Mouse (Mus musculus) T-helper 2 cell (primary cell): ENCODE measurements around the gene Slc25a30.

Experiments used
- in situ Hi-C: fragments of 300-600 bp; cut with MboI, MseI; formaldehyde crosslinking; loops from one replicate; pipeline ENCODE4 v1.15.1; 2025; ENCODE audit warnings: high pct_unique_total_duplicates

Slc25a30 gene

DNA sequence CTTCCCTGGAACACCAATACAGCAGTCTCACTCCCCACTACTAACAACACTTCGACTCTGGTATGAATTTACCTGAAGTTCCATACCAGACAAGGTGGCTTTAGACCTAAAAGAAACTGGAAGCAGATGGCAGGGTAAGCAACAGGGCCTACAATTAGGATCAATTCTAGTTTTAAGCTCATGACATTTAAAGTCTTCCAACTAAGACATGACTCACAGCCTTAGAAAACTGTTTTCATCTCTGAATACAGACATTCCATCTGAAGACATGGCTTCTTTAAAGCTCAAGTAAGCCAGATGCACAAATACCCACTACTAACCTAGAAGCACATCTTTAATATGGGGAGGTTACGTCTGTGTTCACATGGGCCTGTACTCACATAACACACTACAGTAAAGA lies 38.9 kb downstream of the Slc25a30 start:
- in situ Hi-C loops = no loop called here

DNA sequence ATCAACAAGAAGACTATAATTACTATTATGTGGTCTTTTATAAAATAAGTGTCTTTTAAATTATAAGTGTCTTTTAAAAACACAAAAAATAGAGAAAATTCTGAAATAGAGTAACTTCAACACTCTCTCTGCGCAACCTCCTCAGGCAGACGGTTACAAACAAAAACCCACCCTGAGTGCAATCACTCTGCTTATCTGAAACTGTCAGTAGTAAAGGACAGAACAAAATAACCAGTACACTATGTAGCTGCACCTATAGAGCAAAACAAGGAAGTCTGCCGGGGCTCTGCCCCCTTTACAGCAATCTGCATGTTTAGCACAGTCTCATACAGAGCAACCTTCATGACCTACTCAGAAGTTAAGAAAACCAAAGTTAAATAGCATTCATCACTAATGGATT lies 44.9 kb downstream of the Slc25a30 start:
- in situ Hi-C loops = no loop called here

DNA sequence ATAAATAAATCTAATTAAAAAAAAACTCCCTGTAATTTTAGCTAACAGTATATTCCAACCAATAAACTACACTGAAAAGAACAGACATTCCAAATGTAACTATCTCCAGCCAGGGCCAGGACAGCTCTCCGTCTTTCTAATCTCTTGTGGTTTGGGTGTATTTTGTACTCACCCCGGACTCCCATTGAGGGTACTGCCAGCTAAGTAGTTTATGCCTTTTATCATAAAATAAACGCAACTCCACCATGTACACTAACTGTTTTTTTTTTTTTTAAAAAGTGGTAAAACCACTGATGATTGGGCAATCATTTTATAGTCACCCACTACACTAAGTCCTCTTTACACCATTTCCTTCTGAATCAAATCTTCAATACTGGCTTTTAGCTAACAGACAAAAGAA lies 51.2 kb downstream of the Slc25a30 start:
- in situ Hi-C loops = loop anchor here (5.0 kb wide), 1 partner anchor 523 kb away; no protein-coding TSS in a partner anchor

DNA sequence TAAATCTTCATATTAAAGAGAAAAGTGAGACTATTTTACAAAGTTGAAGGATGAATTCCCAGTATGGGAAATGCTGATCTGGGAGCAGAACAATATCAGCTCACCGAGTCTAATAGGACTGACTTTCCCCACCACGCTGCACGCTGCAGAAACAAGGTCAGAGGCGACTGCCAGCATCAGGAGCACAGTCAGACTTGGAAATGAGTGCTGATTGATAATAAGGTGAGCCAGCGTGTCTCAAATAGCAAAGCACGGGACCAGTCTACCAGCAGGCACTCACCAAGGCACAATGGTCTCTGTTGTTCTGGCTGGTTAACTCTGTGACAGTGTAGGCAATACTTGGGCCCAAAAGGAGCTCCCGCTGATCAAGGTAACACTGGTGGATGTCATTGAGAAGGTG lies 54.2 kb downstream of the Slc25a30 start:
- in situ Hi-C loops = no loop called here

DNA sequence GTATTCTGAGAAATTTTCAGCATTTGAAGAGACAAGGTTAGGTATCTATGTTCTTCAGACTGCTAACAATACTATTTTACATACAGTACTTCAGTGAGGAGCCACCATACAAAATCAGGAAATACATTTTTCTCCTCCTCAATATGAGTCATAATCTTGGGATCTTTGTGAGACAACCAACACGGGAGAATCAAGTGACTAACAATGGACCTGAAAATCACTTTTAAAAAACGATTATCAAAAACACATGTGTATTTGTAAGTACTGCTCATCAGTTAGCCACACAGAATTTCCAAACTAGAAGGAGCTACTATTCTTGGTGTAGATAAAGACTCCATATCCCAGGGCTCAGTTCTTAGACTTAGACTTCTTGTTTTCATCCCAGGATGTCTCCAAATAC lies 55.5 kb downstream of the Slc25a30 start:
- in situ Hi-C loops = no loop called here

DNA sequence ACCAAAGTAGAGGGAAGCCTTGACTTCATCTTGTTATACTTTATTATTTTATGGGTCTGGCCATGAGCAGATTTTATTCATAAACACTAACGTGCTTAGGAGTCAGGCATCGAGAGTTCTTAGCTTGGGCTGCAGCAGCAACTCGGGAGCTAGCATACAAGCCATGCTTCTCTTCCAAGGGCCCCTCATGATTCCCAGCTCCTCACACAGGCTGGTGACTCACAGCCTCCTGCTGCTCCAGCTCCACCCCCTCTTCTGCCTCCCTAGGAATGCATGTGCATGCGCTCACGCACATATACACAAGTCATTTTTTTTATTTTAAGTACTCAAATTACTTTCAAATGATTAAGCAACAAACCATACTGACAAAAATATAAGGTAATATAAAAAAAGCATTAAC lies 58.7 kb downstream of the Slc25a30 start:
- in situ Hi-C loops = no loop called here

DNA sequence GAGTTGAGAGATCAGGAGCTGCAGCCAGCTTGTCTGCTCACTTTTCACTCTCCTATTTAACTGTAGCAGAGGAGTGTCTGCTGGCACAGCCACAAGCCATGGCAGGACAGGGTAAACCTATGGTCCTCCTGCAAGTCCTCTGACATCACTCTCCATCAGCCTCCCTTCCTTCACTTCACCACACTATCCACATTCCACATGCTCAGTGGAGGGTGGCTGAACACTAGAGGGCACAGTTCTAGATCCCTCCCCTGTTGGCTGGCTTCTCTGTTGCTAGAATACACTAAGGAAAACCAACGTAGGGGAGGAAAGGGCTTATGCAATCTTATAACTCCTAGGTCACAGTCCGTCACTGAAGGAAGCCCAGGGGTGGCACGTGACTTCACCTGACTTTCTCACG lies 59.8 kb downstream of the Slc25a30 start:
- in situ Hi-C loops = no loop called here

DNA sequence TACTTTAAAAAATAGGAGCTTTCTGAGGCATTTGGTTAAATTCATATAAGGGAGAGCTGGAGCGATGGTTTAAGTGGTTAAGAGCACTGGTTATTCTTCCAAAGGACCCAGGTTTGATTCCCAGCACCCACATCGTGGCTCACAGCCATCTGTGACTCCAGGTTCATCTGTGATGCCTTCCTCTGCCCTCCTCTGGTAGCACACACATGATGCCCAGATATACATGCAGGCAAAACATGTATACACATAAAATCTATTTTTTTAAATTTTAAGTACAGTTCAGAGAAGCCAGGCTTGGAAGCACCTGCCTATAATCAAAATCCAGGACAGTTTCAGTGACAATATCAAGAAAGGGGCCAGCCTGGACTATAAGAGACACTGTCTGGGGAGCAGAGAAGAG lies 64.0 kb downstream of the Slc25a30 start:
- in situ Hi-C loops = no loop called here

DNA sequence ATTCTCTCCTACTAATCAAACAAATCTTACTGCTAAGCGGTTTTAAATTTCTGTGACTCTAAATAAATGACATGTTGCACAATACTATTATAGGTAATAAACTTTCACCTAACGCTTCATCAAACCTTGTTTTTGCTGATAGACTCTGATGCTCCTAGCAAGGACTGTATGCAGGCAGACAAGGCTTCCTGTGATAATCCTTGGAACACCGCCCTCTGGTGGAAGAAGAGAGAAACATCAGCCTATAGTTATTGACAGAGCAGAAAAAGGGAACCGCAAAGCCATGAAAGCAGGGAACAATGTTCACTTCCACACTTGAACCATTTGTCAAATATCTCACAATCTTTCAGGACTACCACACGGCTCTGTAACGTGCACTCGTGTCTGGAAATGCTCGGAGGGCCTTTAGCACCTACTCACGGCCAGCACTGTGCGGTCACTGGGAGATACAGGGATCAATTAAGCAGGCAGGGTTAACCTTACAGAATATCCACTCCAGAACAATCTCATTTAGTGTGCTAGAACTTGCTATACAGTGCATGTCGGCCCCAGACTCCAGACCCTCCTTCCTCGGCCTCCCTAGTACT lies 64.8 kb downstream of the Slc25a30 start:
- in situ Hi-C loops = no loop called here

DNA sequence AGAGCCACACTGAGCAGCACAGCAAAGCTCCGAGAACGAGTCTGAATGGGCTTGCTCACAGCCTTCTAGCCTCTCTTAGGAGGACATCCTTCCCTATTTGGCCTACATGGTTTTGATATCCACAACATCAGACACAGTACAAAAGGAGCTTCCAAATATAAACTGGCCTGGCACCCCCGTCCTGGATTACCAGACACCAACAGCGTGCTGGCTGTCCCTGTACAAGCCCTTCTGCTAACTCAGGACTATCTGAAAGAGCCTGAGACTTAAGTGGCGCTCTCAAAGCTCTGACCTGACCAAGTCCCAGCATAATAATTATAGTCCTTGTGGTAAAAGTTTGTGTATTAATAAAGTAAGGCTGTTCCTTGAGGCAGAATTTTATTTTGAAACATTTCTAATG lies 66.7 kb downstream of the Slc25a30 start:
- in situ Hi-C loops = no loop called here

DNA sequence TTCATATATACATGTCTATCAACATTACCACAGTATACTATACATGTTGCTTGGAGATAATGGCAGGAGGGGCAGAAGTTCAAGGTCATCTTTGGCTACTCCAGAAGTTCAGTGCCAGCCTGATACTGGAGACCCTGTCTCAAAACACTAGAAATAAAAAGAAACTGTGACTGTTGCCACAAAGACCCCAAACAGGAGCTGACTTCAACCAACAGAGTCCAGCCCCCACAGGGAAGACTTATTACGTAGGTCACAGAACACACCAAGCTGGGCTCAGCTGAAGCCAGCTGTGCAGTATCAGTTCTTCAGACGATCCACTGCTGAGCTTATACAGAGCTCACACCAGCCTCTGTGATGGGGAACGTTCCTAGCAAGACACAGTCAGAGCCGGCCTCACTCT lies 70.4 kb downstream of the Slc25a30 start:
- in situ Hi-C loops = no loop called here

DNA sequence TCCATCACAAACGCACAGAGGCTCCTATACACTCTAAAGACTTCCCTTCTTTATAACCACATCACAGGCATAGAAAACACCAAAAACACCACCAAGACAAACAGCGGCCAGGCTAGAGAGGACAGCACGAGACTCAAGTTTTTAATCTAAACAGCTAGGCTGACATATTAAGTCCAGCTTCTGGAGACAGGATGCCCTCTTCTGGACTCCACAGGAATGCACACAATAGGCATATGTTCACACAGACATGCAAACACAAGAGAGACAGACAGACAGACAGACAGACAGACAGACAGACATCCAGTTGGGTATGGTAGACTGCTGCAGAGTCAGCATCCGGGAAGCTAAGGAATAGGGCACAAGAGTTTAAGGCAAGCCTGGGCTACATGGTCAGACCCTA lies 73.2 kb downstream of the Slc25a30 start:
- in situ Hi-C loops = no loop called here

DNA sequence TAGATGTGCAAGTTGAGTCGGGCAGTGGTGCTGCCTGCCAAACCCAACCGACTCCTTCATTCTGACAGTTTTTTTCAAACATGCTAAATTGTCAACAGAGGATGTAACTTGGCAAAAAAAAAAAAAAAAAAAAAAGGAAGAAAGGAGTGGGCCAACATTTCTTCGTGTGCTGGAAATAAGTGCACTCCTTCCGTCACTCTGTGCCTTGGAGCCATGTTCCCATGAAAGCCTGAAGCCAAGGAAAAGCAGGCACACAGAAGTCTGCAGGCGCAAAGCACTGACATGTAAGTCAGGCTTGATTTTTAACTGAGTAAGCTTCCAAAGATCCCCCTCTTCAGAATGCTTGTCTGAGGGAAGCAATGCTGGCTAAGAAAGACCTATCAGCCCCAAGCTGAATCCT lies 74.2 kb downstream of the Slc25a30 start:
- in situ Hi-C loops = no loop called here

DNA sequence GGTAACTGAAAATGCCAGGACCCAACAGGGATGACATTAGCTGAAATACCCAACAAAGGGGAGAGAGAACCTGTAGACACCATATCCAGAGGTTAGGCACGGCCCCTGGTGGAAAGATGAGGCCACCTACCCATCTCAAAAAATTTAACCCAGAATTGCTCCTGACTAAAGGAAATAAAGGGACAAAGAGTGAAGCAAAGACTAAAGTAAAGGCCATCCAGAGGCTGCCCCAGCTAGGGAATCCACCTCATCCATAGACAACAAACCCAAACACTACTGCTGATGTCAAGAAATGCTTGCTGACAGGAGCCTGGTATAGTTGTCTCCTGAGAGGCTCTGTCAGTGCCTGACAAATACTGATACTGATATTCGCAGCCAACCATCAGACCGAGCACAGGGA lies 75.1 kb downstream of the Slc25a30 start:
- in situ Hi-C loops = no loop called here
